Comparison of ENCODE assay signal across 18 mouse cellular contexts in genomic region chr11:76770566-76770965, GRCm38 (mm10).
"Had no signal": no experiment of that assay in that cellular context is flagged by ENCODE, and none has a peak within 500 bp of the region (broad histone marks: within the 10 kb centered on the region; RNA-seq: fewer than 3 reads in every experiment).

No protein-coding gene starts in this region.

- H3K9ac ChIP-seq: liver, embryonic 12.5 days; liver, embryonic 14.5 days; lung, embryonic 14.5 days; midbrain, embryonic 12.5 days; neural tube, embryonic 13.5 days; neural tube, embryonic 15.5 days; stomach, embryonic 15.5 days had no signal

- H3K4me2 ChIP-seq: liver, embryonic 12.5 days; lung, embryonic 14.5 days; midbrain, embryonic 12.5 days; neural tube, embryonic 13.5 days; neural tube, embryonic 15.5 days; stomach, embryonic 15.5 days had no signal

- H3K27ac ChIP-seq: liver, embryonic 12.5 days; liver, embryonic 14.5 days; macrophage; midbrain, embryonic 10.5 days; midbrain, embryonic 12.5 days; neural tube, embryonic 13.5 days; neural tube, embryonic 15.5 days; stomach, embryonic 15.5 days had no signal

- H3K9me3 ChIP-seq: liver, embryonic 12.5 days; midbrain, embryonic 10.5 days; midbrain, embryonic 12.5 days; neural tube, embryonic 13.5 days; neural tube, embryonic 15.5 days; stomach, embryonic 15.5 days had no signal

- H3K27me3 ChIP-seq: midbrain, embryonic 12.5 days; neural tube, embryonic 13.5 days; neural tube, embryonic 15.5 days; stomach, embryonic 15.5 days had no signal

- H3K36me3 ChIP-seq: liver, embryonic 12.5 days; midbrain, embryonic 10.5 days; midbrain, embryonic 12.5 days; neural tube, embryonic 13.5 days; neural tube, embryonic 15.5 days; stomach, embryonic 15.5 days had no signal

- H3K4me1 ChIP-seq: liver, embryonic 12.5 days; midbrain, embryonic 10.5 days; midbrain, embryonic 12.5 days; neural tube, embryonic 13.5 days; neural tube, embryonic 15.5 days; stomach, embryonic 15.5 days had no signal

- ATAC-seq: liver, embryonic 12.5 days had no signal

- DNase-seq: lung, adult 18-20 months; lung, embryonic 14.5 days; lung, postnatal 14 days; lung, postnatal 36 days; midbrain, embryonic 14.5 days; right cerebral cortex, postnatal 14 days; thymus, adult 18-20 months; thymus, postnatal 14 days; thymus, postnatal 4 days had no signal

- H3K4me3 ChIP-seq: liver, embryonic 12.5 days; midbrain, embryonic 10.5 days; midbrain, embryonic 12.5 days; myocyte; neural tube, embryonic 13.5 days; neural tube, embryonic 15.5 days; stomach, embryonic 15.5 days had no signal
